Mouse (Mus musculus) layer of hippocampus, adult 6 months (tissue): ENCODE data around the gene Smndc1. TPM values are rescaled to one million over a fixed set of nuclear protein-coding genes. Genes with fewer than 3 reads are reported as not detected.

Experiments
- long read RNA-seq, 2 experiments: library from polyadenylated mRNA; unstranded; transcript quantifications; one replicate each; pipeline ENCODE4 v2.0.0; 2019 to 2020
- polyA plus RNA-seq: library from polyadenylated mRNA; unstranded; fragments of <200 nt; fragmentation: Nextera tagmentation; gene quantifications from 2 replicates; pipeline ENCODE4 v1.2.3, GENCODE M21; 2021

Gene Smndc1
- 18.0 and 18.7 TPM in 2 replicates for polyA plus RNA-seq
- long read RNA-seq, experiment 1, partial matches to known transcripts = 16 of 22 reads
- long read RNA-seq, experiment 1, other reads (novel, unspliced or antisense) = 2 of 22 reads
- long read RNA-seq, experiment 2, transcript Smndc1-201 (6 exons, 1,948 nt) = major isoform, 27 of 33 reads
- long read RNA-seq, experiment 2, partial matches to known transcripts = 3 of 33 reads
- long read RNA-seq, experiment 2, other reads (novel, unspliced or antisense) = 3 of 33 reads

GRCm38 (mm10) chr19:53390495-53391007 is at the start of gene Smndc1:
TSS of gene Smndc1 (minus strand) at chr19:53390578.

GRCm38 (mm10) chr19:53371666-53372065 is 18.7 kb downstream of the Smndc1 start, which contains the start of gene Gm10197:
TSS of gene Gm10197 (minus strand) at chr19:53371766.

Other genes with a start within 250 kb of the Smndc1 start
- 15.7 and 16.8 TPM in 2 replicates for gene Mxi1, start 80.1 kb downstream of the Smndc1 start, polyA plus RNA-seq
- gene Gm10197, start 18.8 kb downstream of the Smndc1 start, polyA plus RNA-seq = 6.9 and 7.8 TPM in 2 replicates
- gene Dusp5, start 138.5 kb upstream of the Smndc1 start, polyA plus RNA-seq = 8.2 and 8.5 TPM in 2 replicates
- gene Nutf2-ps1, start 198.5 kb upstream of the Smndc1 start, polyA plus RNA-seq = 30.4 and 32.9 TPM in 2 replicates
- gene Smc3, start 209.8 kb upstream of the Smndc1 start, polyA plus RNA-seq = 22.0 and 23.9 TPM in 2 replicates